Mouse (Mus musculus) C2C12 (cell line): ENCODE data around the gene Mff.

Experiments used
- CEBPB ChIP-seq: IDR thresholded peaks from one replicate; pipeline ENCODE4 v1.6.1; 2011; ENCODE audit warnings: low read depth, mild to moderate bottlenecking, control low read depth, moderate library complexity
- CTCF ChIP-seq: IDR thresholded peaks from one replicate; pipeline ENCODE4 v1.5.1; 2011; ENCODE audit not compliant: control insufficient read depth, insufficient read depth, insufficient read length
- MAX ChIP-seq: IDR thresholded peaks from one replicate; pipeline ENCODE4 v1.6.1; 2011; ENCODE audit warnings: mild to moderate bottlenecking, control low read depth

GRCm38 (mm10) chr1:82761454-82762169 is 36.9 kb downstream of the Mff start:
- TF ChIP-seq CTCF (no peak), MAX (no peak), CEBPB (no peak)
